Mouse (Mus musculus): ENCODE measurements around the gene Abcg2.
A peak's percentile ranks its signal among the peaks of the same experiment; 100 is the strongest.

The Abcg2 gene

DNA sequence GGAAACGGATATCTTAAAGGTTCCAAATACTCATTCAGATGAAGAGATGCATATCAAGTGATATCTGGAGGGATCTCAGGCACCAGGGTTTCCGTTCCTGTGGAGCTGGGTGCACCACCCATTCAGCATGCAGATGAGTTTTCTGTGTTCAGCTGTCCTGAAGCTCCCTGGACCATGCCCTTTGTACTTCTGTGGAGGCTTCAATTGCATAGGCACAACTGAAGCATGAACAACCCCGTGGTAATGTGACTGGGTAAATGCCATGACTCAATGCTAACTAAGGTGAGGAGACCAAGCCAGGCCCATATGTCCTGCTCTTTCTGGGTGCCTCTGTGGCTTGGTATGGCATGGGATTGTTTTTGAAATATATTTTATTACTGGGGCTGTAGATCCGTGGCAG lies 49.4 kb downstream of the Abcg2 start:
- DNase-seq (ENCODE audit: low spot score in 2 of 2): no peak

DNA sequence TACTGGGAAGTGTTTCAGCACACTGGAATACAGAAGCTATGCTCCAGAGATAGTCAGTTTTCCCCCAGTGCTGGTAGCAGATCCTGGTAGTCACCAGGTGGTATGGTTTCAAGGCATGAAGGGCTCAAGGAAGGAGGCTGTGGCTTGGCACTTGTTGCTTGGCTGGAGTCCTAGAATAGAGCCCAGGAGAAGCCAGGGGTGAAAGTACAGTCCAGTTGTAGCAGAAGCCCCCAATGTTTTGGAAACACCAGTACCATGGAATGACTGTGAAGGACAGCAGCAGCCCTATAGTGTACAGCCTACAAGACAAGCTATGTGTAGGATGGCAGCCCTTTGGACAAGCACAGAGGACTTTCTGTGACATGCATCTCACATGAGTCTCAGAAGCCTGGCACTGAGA lies 54.2 kb downstream of the Abcg2 start:
- DNase-seq (ENCODE audit: low spot score in 2 of 2): no peak

DNA sequence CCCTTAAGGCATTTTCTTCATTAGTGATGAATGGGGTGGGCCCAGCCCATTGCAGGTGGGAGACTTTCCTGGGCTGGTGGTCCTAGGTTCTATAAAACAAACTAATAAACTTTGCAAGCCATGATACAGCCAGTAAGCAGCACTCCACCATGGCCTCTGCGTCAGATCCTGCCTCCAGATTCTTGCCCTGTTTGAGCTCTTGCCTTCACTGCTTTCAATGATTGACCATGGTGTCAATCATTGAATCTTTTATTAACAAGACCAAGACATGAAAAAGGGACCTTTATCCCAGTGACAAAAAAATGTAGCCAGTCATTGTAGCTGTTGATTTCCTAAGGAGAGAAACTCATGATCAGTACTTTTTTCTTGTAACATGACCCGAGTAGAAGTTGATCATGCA lies 55.1 kb downstream of the Abcg2 start:
- no peak for DNase-seq (ENCODE audit: low spot score in 2 of 2)

DNA sequence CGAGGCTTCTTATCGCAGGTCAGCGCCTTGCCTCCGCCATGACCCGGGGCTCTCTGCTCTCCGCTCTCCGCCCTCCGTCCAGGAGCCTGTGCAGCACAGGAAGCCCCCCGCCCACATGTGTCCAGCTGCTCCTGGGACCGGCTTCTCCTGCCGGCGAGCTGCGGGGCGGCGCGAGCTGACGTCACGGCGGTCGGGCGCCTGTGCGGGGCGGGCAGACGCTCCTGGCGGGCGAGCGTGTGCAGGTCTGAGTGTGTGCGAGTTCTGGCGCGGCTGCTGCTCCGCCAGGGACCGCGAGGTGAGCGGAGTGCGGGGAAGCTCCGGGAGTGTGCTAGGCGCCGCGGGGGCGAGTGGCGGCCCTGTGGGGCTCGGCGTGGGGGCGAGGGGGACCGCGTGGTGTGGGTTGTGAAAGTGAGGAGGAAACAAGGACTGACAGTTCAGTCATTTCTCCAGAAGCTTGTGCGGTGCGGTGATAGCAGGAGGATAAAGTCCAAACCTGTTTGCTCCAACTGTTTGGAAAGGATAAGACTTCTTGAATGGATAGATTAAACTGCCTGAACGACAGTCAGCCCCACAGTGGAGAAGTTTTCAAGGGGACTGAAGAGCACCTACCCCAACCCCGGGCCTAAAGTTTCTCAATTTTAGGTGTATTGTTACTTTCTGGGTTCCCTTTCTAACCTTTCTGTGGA lies 56.2 kb downstream of the Abcg2 start:
- peak; percentile 34 to 47 for DNase-seq (ENCODE audit: low spot score in 2 of 2)

DNA sequence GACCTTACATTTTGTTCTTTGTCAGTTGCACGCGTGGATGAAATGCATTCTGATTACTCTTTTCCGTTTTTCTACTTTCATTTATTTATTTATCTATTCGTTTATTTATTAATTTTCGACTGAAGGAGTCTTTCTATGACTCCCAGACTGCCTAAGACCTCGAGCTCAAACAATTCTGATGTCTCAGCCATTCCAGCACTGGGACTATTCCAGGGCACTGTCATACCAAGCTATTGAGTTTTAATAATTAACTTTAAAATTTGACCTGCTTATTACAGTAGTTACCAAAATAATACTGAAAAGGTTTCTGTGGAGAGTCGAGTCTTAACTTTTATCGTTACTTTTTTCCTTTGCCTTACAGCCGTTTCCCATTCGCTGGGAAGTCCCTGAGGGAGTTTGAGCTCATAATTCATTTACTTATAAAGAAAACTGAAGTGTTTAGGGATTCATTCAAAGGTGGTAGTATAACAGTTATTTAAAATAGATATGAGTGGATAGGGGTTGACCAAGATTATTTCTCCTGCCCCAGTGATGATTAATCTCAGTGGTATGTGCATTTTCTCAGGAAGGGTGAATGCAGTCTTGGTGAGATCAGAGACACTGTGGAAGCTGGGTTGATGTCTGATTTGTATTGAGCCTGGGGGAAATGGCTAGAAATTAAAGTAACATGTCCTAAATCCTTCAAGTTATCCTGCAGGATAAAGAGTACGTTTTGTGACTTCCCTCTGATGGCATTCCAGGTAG lies 56.9 kb downstream of the Abcg2 start:
- no peak for DNase-seq (ENCODE audit: low spot score in 2 of 2)

DNA sequence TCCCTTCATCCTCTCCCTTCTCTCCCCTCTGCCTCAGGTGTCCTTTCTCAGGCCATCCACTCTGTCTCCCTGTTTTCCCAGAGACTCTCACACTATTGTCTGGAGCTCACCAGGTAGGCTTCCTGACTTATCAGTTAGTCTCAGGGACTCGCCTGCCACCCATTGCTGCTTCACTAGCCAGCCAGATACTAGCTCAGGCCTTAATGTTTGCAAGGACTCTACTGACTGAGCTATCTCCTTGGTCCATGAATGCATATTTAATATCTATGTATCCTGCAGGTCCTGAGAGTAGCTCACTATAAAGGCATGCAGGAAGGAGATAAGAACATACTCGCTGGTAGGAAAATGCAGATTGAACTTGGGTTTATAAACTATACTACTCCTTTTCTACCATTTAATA lies 57.9 kb downstream of the Abcg2 start:
- no peak for DNase-seq (ENCODE audit: low spot score in 2 of 2)

DNA sequence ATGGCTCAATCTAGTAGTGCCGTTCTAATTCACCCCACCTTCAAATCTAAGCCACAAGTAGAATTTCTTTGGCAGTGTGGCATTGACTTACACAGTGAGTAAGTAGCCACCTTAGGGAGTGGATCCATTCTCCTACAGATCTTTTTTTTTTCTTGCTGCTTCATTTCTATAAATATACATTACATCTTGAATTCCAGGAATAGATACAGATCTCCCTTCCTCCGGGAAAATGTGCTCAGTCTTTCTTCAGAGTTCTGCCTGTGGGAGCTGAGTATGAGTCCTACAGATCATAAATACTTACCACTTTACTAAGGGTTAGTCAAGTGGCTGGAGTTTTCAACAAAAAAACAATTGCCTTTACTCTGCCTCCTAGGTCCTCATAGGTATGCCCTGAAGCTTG lies 60.3 kb downstream of the Abcg2 start:
- no peak for DNase-seq (ENCODE audit: low spot score in 2 of 2)

DNA sequence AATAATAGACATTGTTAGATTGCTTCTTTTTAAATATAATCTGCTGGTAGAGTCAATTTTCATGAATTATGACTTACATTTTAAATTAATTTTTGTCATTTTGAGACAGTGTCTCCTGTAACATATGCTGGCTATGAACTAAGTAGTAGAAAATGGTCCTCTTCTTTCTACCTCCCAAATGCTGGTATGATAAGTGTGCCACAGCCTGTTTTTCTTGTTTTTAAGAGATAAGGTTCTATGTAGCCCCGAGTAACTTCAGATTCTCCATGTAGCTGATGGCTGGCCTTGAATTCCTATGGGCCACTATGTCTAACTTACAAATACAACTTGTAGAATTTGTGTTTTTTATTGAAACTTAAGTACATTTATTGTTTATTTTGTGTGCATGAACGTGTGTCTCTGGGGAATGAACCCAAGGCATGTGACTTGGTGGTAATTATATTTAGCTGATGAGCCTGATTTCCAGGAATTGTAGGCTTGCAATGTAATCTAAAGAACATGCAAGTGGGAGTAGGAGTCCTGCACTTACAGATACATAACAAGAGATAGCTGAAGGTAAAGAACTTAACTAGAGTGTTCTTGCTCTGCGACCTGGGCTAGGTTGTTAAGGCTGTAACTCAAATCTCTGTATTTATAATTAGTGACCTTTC lies 63.9 kb downstream of the Abcg2 start:
- DNase-seq (ENCODE audit: low spot score in 2 of 2): no peak

DNA sequence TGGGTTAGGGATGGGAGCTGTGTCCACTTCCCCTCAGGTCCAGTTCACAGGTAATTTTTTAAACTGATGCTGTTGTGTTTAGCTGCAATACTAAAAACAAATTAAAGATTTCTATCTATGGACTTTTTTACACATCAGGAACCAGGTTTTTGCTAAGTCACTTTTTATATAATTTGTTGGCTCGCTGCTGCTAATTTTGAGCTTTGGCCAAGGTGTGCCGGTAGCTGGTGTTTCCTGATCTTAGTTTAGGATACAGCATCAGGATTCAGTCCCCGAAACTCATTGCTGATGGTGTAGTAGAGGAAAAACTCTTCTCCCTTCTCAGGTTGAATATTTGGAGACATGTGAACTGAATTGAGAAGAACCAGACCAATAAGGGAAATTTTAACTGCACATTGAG lies 65.8 kb downstream of the Abcg2 start:
- no peak for DNase-seq (ENCODE audit: low spot score in 2 of 2)

DNA sequence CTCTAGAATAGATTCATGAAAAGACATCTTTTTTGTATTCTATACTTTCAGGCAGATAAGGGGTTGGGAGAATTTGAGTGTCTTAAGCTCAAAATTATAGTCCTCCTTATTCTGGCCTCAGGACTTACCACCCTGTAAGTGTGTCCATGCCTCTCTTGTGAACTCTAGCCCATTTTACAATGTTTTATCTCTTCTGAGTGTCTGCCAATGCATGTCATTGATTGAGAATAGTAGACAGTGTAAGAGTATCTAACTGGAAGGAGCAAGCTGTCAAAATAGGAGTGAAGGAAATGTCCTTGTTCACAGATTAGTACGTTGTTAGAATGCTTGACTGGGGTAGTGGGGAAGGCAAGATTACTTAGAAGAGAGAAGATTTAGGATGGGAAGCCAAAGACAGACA lies 66.7 kb downstream of the Abcg2 start:
- DNase-seq (ENCODE audit: low spot score in 2 of 2): no peak

DNA sequence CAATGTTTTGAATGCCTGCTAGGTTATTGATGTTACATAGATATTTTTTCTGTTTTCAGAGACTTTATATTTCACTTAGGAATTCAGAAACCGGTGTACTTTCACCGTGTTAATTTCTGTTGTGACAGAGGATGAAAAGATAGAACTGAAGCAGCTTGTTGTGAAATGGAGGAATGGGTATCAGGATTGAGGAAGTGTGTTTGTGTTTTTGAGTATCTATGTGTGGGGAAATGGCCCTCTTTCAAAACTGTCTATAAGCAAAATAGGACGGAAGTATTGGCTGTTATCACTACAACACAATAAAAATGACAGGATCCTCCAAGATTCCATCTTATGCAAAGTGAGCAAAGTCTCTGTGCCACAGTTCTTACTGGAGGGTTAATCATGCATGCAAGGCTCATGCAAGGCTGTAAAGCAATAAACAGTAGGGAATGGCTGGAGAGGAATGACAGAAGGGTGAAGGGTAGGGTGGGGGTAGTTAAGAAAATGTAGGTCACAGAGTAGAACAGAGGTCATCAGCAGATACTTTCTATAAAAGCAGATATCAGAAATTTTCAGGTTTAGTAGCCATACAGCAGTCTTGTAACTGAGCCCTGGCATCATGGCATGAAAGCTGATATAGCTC lies 76.7 kb downstream of the Abcg2 start:
- no peak for DNase-seq (ENCODE audit: low spot score in 2 of 2)

DNA sequence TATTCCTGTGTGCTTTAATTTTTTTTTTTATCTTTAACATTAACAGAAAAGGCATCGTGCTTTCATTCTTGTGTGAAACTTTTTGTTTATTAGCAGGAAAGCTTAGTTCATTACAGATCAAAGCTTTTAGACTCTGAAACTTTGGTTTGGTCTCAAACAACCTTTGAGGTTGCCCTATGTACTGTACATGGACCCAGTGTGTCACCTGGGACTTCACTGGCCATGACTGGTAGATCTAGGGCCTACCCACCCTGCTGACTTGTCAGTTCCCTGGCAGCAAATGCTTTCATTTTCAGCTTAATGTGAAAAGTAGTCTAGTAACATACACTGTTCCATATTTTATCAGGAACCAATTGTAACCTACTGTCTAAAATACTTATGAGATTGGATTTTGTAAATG lies 93.5 kb downstream of the Abcg2 start:
- no peak for DNase-seq (ENCODE audit: low spot score in 2 of 2)

DNA sequence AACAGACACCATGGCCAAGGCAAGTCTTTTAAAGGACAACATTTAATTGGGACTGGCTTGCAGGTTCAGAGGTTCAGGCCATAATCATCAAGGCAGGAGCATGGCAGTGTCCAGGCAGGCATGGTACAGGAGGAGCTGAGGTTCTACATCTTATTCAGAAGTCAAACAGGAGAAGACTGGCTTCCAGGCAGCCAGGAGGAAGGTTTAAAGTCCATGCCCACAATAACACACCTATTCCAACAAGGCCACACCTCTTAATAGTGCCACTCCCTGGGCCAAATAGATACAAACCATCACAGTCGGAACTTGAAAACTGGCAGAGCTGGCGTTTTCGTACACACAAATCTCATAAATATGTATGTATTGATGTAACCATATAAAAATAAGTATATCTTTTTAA lies 94.2 kb downstream of the Abcg2 start:
- DNase-seq (ENCODE audit: low spot score in 2 of 2): no peak

DNA sequence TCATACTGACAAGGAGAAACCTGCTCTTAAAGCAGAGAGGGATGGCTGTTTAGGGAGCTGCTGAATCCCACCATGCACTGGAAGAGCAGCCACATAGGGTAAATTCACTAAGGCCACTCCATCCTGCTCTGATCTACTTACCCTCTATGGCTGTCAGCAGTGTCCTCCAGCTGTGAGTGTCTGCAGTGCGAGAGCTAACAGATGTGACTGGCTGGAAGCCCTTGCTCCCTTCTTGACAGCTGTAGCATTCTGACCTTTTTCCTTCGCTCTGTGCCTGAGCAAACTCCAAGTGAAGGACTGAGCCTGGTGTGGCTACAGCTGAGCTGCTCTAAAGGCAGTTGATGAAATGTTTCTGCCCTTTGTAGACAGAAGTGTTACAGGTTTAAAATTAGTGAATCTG lies 107.3 kb downstream of the Abcg2 start:
- DNase-seq (ENCODE audit: low spot score in 2 of 2): no peak

DNA sequence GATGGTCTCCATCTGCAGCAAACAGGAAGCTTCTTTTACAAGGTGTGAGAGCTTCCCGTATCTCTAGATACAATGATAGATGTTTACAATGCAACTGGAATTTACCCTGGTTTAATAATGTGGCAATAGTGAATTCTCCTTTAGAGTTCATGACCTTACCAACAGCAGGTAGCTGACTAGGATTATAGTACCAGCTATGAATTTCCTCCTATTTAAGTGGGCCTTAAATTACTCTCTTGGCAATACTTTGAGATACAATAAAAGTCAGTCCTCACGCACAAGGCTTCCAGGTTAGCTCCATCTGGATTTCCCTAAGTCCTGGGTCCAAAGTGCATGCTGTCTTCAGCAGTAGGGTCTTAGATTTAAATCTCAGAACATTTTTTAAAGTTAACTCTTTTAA lies 109.9 kb downstream of the Abcg2 start:
- DNase-seq (ENCODE audit: low spot score in 2 of 2): no peak

DNA sequence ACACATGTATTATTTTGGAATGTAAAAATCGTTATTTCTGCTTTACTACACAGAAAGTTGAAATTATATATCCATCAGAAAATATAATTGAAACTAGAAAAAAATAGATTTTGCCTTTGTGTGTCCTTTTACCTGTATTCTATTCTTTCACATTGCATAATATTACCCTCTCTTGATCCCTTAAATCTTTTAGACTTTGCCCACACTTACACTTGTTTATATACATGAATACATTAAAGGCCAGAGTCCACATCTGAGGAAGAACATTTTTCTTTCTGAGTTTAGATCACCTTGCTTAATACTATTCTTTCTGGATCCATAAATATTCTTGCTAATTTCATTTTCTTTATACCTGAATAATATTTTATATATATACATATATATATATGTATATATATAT lies 110.4 kb downstream of the Abcg2 start:
- DNase-seq (ENCODE audit: low spot score in 2 of 2): no peak

DNA sequence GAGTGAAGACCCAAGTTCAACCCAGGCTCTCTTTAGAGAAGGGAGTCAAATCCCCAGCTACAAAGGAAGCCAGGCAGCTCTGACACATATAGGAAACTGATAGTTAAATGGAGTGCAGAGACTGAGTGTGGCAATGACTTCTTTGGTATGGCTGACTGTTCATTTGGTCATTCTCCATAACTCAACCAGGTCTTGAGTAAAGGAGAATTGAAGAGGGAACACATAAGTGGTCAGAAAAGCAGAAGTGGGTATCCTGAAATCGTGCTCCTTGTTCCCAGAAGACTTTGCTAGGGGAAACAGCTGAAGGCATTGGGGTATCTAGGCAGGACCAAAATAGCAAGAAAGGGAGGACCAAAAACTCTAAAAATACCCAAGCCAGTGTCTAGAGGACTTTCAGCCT lies 126.0 kb downstream of the Abcg2 start:
- DNase-seq (ENCODE audit: low spot score in 2 of 2): no peak

DNA sequence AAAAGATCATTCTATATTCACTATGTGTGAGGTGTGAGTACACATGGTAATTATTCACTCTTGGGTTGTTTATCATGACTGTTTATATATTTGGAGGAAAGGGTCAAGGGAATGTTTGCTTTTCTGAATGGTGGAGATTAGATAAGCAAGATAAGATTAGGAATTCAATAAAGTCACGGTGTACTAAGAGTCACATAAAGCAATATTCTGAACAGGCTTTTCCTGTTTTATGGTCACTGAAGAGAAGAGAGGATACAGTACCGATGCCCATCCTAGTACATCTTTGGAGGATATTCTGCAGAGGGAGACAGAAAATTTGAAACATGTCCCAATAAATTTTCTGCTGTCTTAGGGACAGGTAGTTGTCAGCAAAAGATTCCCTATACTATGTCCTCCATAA lies 127.6 kb downstream of the Abcg2 start:
- DNase-seq (ENCODE audit: low spot score in 2 of 2): no peak

DNA sequence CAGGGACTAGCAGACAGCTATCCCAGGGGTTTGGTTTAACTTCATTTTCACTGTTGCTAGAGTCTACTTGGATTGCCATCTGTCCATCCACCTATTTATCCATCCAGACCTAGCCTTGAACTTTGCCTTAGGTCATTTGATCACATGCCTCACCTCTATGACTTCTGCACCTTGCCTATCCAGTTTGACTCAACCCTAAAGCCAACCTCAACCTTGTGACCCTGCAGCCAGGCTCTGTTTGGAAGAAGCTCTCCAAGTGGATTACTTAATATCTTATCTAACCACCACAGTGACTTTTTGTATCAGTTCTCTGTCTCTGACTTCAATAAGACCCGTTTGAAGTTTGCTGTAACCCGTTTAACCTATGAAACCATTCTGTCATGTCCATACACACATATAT lies 149.5 kb downstream of the Abcg2 start:
- DNase-seq (ENCODE audit: low spot score in 2 of 2): no peak

DNA sequence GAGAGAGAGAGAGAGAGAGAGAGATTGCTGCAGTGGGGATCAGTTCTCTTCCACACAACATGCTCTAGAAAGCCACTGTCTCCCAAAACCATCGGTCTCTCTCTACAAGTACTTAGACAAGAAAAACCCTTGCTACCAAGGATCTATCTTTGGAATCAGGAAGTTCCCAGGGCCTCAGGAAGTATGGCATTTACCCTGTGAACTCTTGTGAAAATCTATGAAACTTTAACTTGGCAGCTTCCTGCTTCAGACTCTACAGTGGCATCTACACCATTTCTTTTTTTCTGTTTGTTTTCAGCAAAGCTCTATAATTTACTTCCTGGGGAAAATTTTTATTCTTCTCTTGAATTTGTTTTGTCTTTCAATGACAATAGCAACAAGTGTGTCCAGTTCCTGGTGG lies 150.8 kb downstream of the Abcg2 start:
- no peak for DNase-seq (ENCODE audit: low spot score in 2 of 2)

Measured in cerebellum, postnatal 4 days (tissue).